Mouse (Mus musculus) neural tube, embryonic 11.5 days (tissue): ENCODE measurements at regions not wholly inside any gene's neighbourhood (a gene's known extent, or its start where the extent isn't known, plus 50 kb on each side); places are given as distances from the start of the nearest gene placed in this dataset.
A peak's percentile ranks its signal among the peaks of the same experiment; 100 is the strongest.

Source experiments
- ATAC-seq: fragments of 200-750 bp; cut with Nextera tagmentation; 2 replicates; pipeline ENCODE4 v1.8.0; 2017; ENCODE audit warnings: moderate number of reproducible peaks, mild to moderate bottlenecking, moderate TSS enrichment, moderate library complexity; ENCODE audit not compliant: insufficient read depth, low FRiP score, low TSS enrichment
- DNase-seq: peaks from one replicate; pipeline ENCODE4 v3.0.0-alpha.2; 2015; ENCODE audit warnings: low spot score
- H3K27ac ChIP-seq: fragments of 300-500 bp; sonication (generic); 2 replicates; pipeline ENCODE4 v1.5.1; 2014; ENCODE audit warnings: low read depth, mild to moderate bottlenecking, low read length
- H3K27me3 ChIP-seq: fragments of 300-500 bp; sonication (generic); 2 replicates; pipeline ENCODE4 v1.6.1; 2014; ENCODE audit warnings: mild to moderate bottlenecking, low read length, mixed read lengths; ENCODE audit not compliant: control insufficient read depth, insufficient read depth
- H3K36me3 ChIP-seq: fragments of 300-500 bp; sonication (generic); 2 replicates; pipeline ENCODE4 v1.6.1; 2014; ENCODE audit warnings: mild to moderate bottlenecking, low read length, moderate library complexity, mixed read lengths; ENCODE audit not compliant: control insufficient read depth, insufficient read depth
- H3K4me1 ChIP-seq: fragments of 300-500 bp; sonication (generic); 2 replicates; pipeline ENCODE4 v1.6.1; 2014; ENCODE audit warnings: low read length, mixed read lengths; ENCODE audit not compliant: control insufficient read depth, insufficient read depth
- H3K4me2 ChIP-seq: fragments of 300-500 bp; sonication (generic); 2 replicates; pipeline ENCODE4 v1.6.1; 2014; ENCODE audit warnings: low read depth, mild to moderate bottlenecking, moderate library complexity
- H3K4me3 ChIP-seq: fragments of 300-500 bp; sonication (generic); 2 replicates; pipeline ENCODE4 v1.5.1; 2014; ENCODE audit warnings: low read depth, low read length
- H3K9ac ChIP-seq: fragments of 300-500 bp; sonication (generic); 2 replicates; pipeline ENCODE4 v1.6.1; 2014; ENCODE audit warnings: mild to moderate bottlenecking, low read length
- H3K9me3 ChIP-seq: fragments of 300-500 bp; sonication (generic); 2 replicates; pipeline ENCODE4 v1.6.1; 2016; ENCODE audit warnings: low read length; ENCODE audit not compliant: control insufficient read depth
- WGBS: fragments of 180-500 bp; shearing (Covaris S2); extraction: QIAGEN DNeasy Blood & Tissue Kit; methylation state at CpG from one replicate; pipeline ENCODE4 v1.1.7; 2014; 5-methylcytosine and 5-hydroxymethylcytosine counted together

- Histone ChIP-seq H3K4me2 (no peak overlapping the region), H3K36me3 (no peaks in the 10 kb centered on the region), H3K4me3 (no peak overlapping the region), H3K27ac (no peak overlapping the region), H3K9ac (no peak overlapping the region), H3K27me3 (no peaks in the 10 kb centered on the region), H3K9me3 (no peaks in the 10 kb centered on the region), H3K4me1 (no peaks in the 10 kb centered on the region)
- no peak for DNase-seq
- ATAC-seq = no peak
- WGBS = 76% methylated on average over 7 of the region's 7 CpGs
Observed at GRCm38 (mm10) chr14:98626476-98626875, 367.6 kb downstream of the Rpl36a-ps1 start.

GRCm38 (mm10) chr14:98625867-98626266, 368.3 kb downstream of the Rpl36a-ps1 start:
- Histone ChIP-seq H3K4me3 (no peak overlapping the region), H3K4me2 (no peak overlapping the region), H3K36me3 (no peaks in the 10 kb centered on the region), H3K27me3 (no peaks in the 10 kb centered on the region), H3K9ac (no peak overlapping the region), H3K9me3 (no peaks in the 10 kb centered on the region), H3K27ac (no peak overlapping the region), H3K4me1 (no peaks in the 10 kb centered on the region)
- DNase-seq (no peak), ATAC-seq (no peak)
- WGBS = 88% methylated on average over 4 of the region's 4 CpGs

GRCm38 (mm10) chr14:98605772-98606171, 388.3 kb downstream of the Rpl36a-ps1 start:
- Histone ChIP-seq H3K9ac (no peak overlapping the region), H3K9me3 (no peaks in the 10 kb centered on the region), H3K4me1 (no peaks in the 10 kb centered on the region), H3K36me3 (no peaks in the 10 kb centered on the region), H3K4me3 (no peak overlapping the region), H3K4me2 (no peak overlapping the region), H3K27me3 (no peaks in the 10 kb centered on the region), H3K27ac (no peak overlapping the region)
- ATAC-seq (no peak), DNase-seq (no peak)
- WGBS = 61% methylated on average over 2 of the region's 2 CpGs

- no peak overlapping the region for H3K9ac ChIP-seq
- no peaks in the 10 kb centered on the region for H3K36me3 ChIP-seq
- no peak for DNase-seq
- no peaks in the 10 kb centered on the region for H3K9me3 ChIP-seq
- no peak overlapping the region for H3K4me3 ChIP-seq
- H3K4me2 ChIP-seq = no peak overlapping the region
- no peak overlapping the region for H3K27ac ChIP-seq
- ATAC-seq = no peak
- H3K4me1 ChIP-seq = no peaks in the 10 kb centered on the region
- 83% methylated on average over 2 of the region's 2 CpGs for WGBS
- no peaks in the 10 kb centered on the region for H3K27me3 ChIP-seq
Observed at GRCm38 (mm10) chr14:98596252-98596651, 397.9 kb downstream of the Rpl36a-ps1 start.

GRCm38 (mm10) chr14:98589846-98590245, 404.3 kb downstream of the Rpl36a-ps1 start:
- no peaks in the 10 kb centered on the region for H3K9me3 ChIP-seq
- 5% methylated on average over 4 of the region's 4 CpGs for WGBS
- ATAC-seq = peak; percentile 69
- H3K4me2 ChIP-seq = no peak overlapping the region
- no peak overlapping the region for H3K27ac ChIP-seq
- no peaks in the 10 kb centered on the region for H3K36me3 ChIP-seq
- no peak overlapping the region for H3K4me3 ChIP-seq
- no peaks in the 10 kb centered on the region for H3K27me3 ChIP-seq
- H3K4me1 ChIP-seq = no peaks in the 10 kb centered on the region
- H3K9ac ChIP-seq = no peak overlapping the region
- peak; percentile 48 for DNase-seq

GRCm38 (mm10) chr14:98571644-98572043, 402.1 kb upstream of the Dach1 start:
- H3K36me3 ChIP-seq = no peaks in the 10 kb centered on the region
- DNase-seq = no peak
- no peak overlapping the region for H3K9ac ChIP-seq
- ATAC-seq = no peak
- WGBS = 88% methylated on average over 1 of the region's 1 CpGs
- H3K4me2 ChIP-seq = no peak overlapping the region
- no peaks in the 10 kb centered on the region for H3K4me1 ChIP-seq
- H3K4me3 ChIP-seq = no peak overlapping the region
- no peak overlapping the region for H3K27ac ChIP-seq
- H3K9me3 ChIP-seq = no peaks in the 10 kb centered on the region
- H3K27me3 ChIP-seq = no peaks in the 10 kb centered on the region

- DNase-seq (no peak), ATAC-seq (no peak)
- Histone ChIP-seq H3K36me3 (no peaks in the 10 kb centered on the region), H3K4me3 (no peak overlapping the region), H3K4me2 (no peak overlapping the region), H3K27me3 (no peaks in the 10 kb centered on the region), H3K9ac (no peak overlapping the region), H3K27ac (no peak overlapping the region), H3K9me3 (no peaks in the 10 kb centered on the region), H3K4me1 (no peaks in the 10 kb centered on the region)
Observed at GRCm38 (mm10) chr14:98562002-98562401, 392.4 kb upstream of the Dach1 start.

- Histone ChIP-seq H3K9ac (no peak overlapping the region), H3K9me3 (no peaks in the 10 kb centered on the region), H3K4me3 (no peak overlapping the region), H3K27me3 (no peaks in the 10 kb centered on the region), H3K36me3 (no peaks in the 10 kb centered on the region), H3K4me1 (no peaks in the 10 kb centered on the region), H3K4me2 (no peak overlapping the region), H3K27ac (no peak overlapping the region)
- DNase-seq (no peak), ATAC-seq (no peak)
- WGBS = 95% methylated on average over 1 of the region's 1 CpGs
Observed at GRCm38 (mm10) chr14:98539792-98540191, 370.2 kb upstream of the Dach1 start.

- Histone ChIP-seq H3K4me3 (no peak overlapping the region), H3K27ac (no peak overlapping the region), H3K4me2 (no peak overlapping the region), H3K9me3 (no peaks in the 10 kb centered on the region), H3K27me3 (no peaks in the 10 kb centered on the region), H3K36me3 (no peaks in the 10 kb centered on the region), H3K4me1 (no peaks in the 10 kb centered on the region), H3K9ac (no peak overlapping the region)
- ATAC-seq = peak; percentile 62; the same call in 1 of the 2 replicates
- DNase-seq = no peak
- 21% methylated on average over 4 of the region's 4 CpGs for WGBS
Observed at GRCm38 (mm10) chr14:98538267-98538666, 368.7 kb upstream of the Dach1 start.
